Mouse (Mus musculus) liver, postnatal 0 days (tissue): ENCODE measurements around the gene Rab13. TPM values are rescaled to one million over a fixed set of nuclear protein-coding genes. Genes with fewer than 3 reads are reported as not detected.
A peak's percentile ranks its signal among the peaks of the same experiment; 100 is the strongest.

Source experiments
- ATAC-seq: fragments of 200-750 bp; cut with Nextera tagmentation; 2 replicates; pipeline ENCODE4 v1.8.0; 2017; ENCODE audit warnings: mild to moderate bottlenecking, moderate library complexity
- DNase-seq: peaks from one replicate; pipeline ENCODE4 v3.0.0-alpha.2; 2016
- H3K27ac ChIP-seq: fragments of 300-500 bp; sonication (generic); 2 replicates; pipeline ENCODE4 v1.5.1; 2014; ENCODE audit warnings: antibody characterized with exemption, moderate library complexity, mild to moderate bottlenecking, low read depth
- H3K27me3 ChIP-seq: fragments of 300-500 bp; sonication (generic); 2 replicates; pipeline ENCODE4 v1.6.1; 2014; ENCODE audit warnings: low read length, control low read depth, mixed read lengths; ENCODE audit not compliant: insufficient read depth
- H3K36me3 ChIP-seq: fragments of 300-500 bp; sonication (generic); replicated peaks from 2 replicates; pipeline ENCODE4 v1.6.1; 2014; ENCODE audit warnings: mild to moderate bottlenecking, control low read depth, low read length, moderate library complexity, mixed read lengths; ENCODE audit not compliant: insufficient read depth
- H3K4me1 ChIP-seq: fragments of 300-500 bp; sonication (generic); 2 replicates; pipeline ENCODE4 v1.6.1; 2014; ENCODE audit warnings: antibody characterized with exemption, mild to moderate bottlenecking, control low read depth; ENCODE audit not compliant: insufficient read depth
- H3K4me2 ChIP-seq: fragments of 300-500 bp; sonication (generic); 2 replicates; pipeline ENCODE4 v1.6.1; 2014; ENCODE audit warnings: low read depth, mild to moderate bottlenecking, low read length, moderate library complexity, mixed read lengths
- H3K4me3 ChIP-seq: fragments of 300-500 bp; sonication (generic); 2 replicates; pipeline ENCODE4 v1.5.1; 2014; ENCODE audit warnings: low read depth, low read length
- H3K9ac ChIP-seq: fragments of 300-500 bp; sonication (generic); replicated peaks from 2 replicates; pipeline ENCODE4 v1.6.1; 2014; ENCODE audit warnings: mild to moderate bottlenecking, moderate library complexity
- H3K9me3 ChIP-seq: fragments of 300-500 bp; sonication (generic); 2 replicates; pipeline ENCODE4 v1.6.1; 2016; ENCODE audit warnings: mild to moderate bottlenecking, control low read depth, low read length, mixed read lengths
- CTCF ChIP-seq: sonication (generic); IDR thresholded peaks from 2 replicates; pipeline ENCODE4 v1.5.1; 2016; ENCODE audit warnings: antibody characterized with exemption, low read depth
- EP300 ChIP-seq: IDR thresholded peaks from 2 replicates; pipeline ENCODE4 v1.6.1; 2016; ENCODE audit warnings: antibody characterized with exemption, low read depth, mild to moderate bottlenecking
- WGBS: fragments of 180-500 bp; shearing (Covaris S2); extraction: QIAGEN DNeasy Blood & Tissue Kit; methylation state at CpG from one replicate; pipeline ENCODE4 v1.1.7; 2014; ENCODE audit not compliant: insufficient replicate concordance; 5-methylcytosine and 5-hydroxymethylcytosine counted together
- polyA plus RNA-seq: library from polyadenylated mRNA; unstranded; fragments of >200 nt; fragmentation: Nextera tagmentation; extraction: Ambion mirVana; gene quantifications from 2 replicates; pipeline ENCODE4 v1.2.1, GENCODE M21; 2015

Rab13 gene
- polyA plus RNA-seq, 1 experiment from 2014 or later: 4.9 TPM

- Histone ChIP-seq H3K4me2 (no peak overlapping the region), H3K4me3 (no peak overlapping the region), H3K9ac (no peak overlapping the region), H3K9me3 (no peaks in the 10 kb centered on the region), H3K27ac (peak overlapping the region; percentile 50; the same call in 1 of the 2 replicates), H3K4me1 (no peaks in the 10 kb centered on the region), H3K36me3 (no peaks in the 10 kb centered on the region), H3K27me3 (no peaks in the 10 kb centered on the region)
- WGBS: 58% methylated on average over 1 of the region's 1 CpGs
- ATAC-seq (peak; percentile 67), DNase-seq (no peak)
- no peak for TF ChIP-seq CTCF
Observed at GRCm38 (mm10) chr3:90197548-90197947, 15.9 kb upstream of the Rab13 start.

- Histone ChIP-seq H3K9me3 (no peaks in the 10 kb centered on the region), H3K4me1 (no peaks in the 10 kb centered on the region), H3K27me3 (no peaks in the 10 kb centered on the region), H3K36me3 (peaks cover 6% of the 10 kb centered on the region), H3K27ac (no peak overlapping the region), H3K4me2 (no peak overlapping the region), H3K4me3 (no peak overlapping the region), H3K9ac (no peak overlapping the region)
- ATAC-seq (no peak), DNase-seq (no peak)
- WGBS: 47% methylated on average over 1 of the region's 1 CpGs
- TF ChIP-seq EP300: no peak
- no peak for TF ChIP-seq CTCF
Observed at GRCm38 (mm10) chr3:90202884-90203283, 10.6 kb upstream of the Rab13 start.

GRCm38 (mm10) chr3:90203619-90204018 is 9.9 kb upstream of the Rab13 start:
- ATAC-seq (no peak), DNase-seq (no peak)
- H3K4me2 ChIP-seq: no peak overlapping the region
- no peaks in the 10 kb centered on the region for H3K27me3 ChIP-seq
- no peak overlapping the region for H3K4me3 ChIP-seq
- H3K4me1 ChIP-seq: no peaks in the 10 kb centered on the region
- no peak overlapping the region for H3K27ac ChIP-seq
- WGBS: 70% methylated on average over 5 of the region's 5 CpGs
- no peak overlapping the region for H3K9ac ChIP-seq
- no peaks in the 10 kb centered on the region for H3K9me3 ChIP-seq
- peaks cover 13% of the 10 kb centered on the region for H3K36me3 ChIP-seq
- TF ChIP-seq EP300: no peak
- TF ChIP-seq CTCF: no peak

GRCm38 (mm10) chr3:90204582-90204981 is 8.9 kb upstream of the Rab13 start:
- Histone ChIP-seq H3K4me2 (no peak overlapping the region), H3K4me1 (no peaks in the 10 kb centered on the region), H3K27ac (no peak overlapping the region), H3K36me3 (peaks cover 13% of the 10 kb centered on the region), H3K4me3 (no peak overlapping the region), H3K27me3 (no peaks in the 10 kb centered on the region), H3K9me3 (no peaks in the 10 kb centered on the region), H3K9ac (no peak overlapping the region)
- no peak for ATAC-seq
- DNase-seq: no peak
- TF ChIP-seq EP300 (no peak), CTCF (0 out of 2 replicates have a peak, but pooled peaks have one; percentile 14)
- 95% methylated on average over 2 of the region's 2 CpGs for WGBS

- Histone ChIP-seq H3K4me2 (no peak overlapping the region), H3K36me3 (peaks cover 37% of the 10 kb centered on the region), H3K4me1 (peaks cover 8% of the 10 kb centered on the region), H3K27ac (no peak overlapping the region), H3K9me3 (no peaks in the 10 kb centered on the region), H3K4me3 (no peak overlapping the region), H3K27me3 (no peaks in the 10 kb centered on the region), H3K9ac (no peak overlapping the region)
- ATAC-seq (no peak), DNase-seq (no peak)
- TF ChIP-seq EP300: no peak
- TF ChIP-seq CTCF: no peak
- 92% methylated on average over 2 of the region's 2 CpGs for WGBS
Observed at GRCm38 (mm10) chr3:90208662-90209061, 4.8 kb upstream of the Rab13 start.

GRCm38 (mm10) chr3:90209908-90210566 is 3.5 kb upstream of the Rab13 start:
- Histone ChIP-seq H3K4me3 (no peak overlapping the region), H3K36me3 (peaks cover 37% of the 10 kb centered on the region), H3K4me1 (peaks cover 15% of the 10 kb centered on the region), H3K4me2 (no peak overlapping the region), H3K27me3 (no peaks in the 10 kb centered on the region), H3K9me3 (no peaks in the 10 kb centered on the region), H3K9ac (no peak overlapping the region), H3K27ac (no peak overlapping the region)
- 91% methylated on average over 5 of the region's 5 CpGs for WGBS
- DNase-seq: no peak
- no peak for ATAC-seq
- TF ChIP-seq EP300: no peak
- TF ChIP-seq CTCF: no peak
